Comparison of ENCODE assay signal across 20 mouse cellular contexts in genomic region chrX:67304907-67305603, GRCm38 (mm10).
DNase-seq lines count a peak whose midpoint lies in the region; ATAC-seq and TF ChIP-seq lines count a peak whose summit lies in the region.
"Had no signal": no experiment of that assay in that cellular context is flagged by ENCODE, and none has a peak within 500 bp of the region (broad histone marks: within the 10 kb centered on the region; RNA-seq: fewer than 3 reads in every experiment).

No protein-coding gene starts in this region.

- no peaks in the 10 kb centered on the region for H3K36me3 ChIP-seq in forebrain, embryonic 11.5 days (ENCODE audit: control insufficient read depth, insufficient read depth, low read length)
- no peaks in the 10 kb centered on the region for H3K36me3 ChIP-seq in forebrain, embryonic 10.5 days (replicated peaks)
- no peaks in the 10 kb centered on the region for H3K36me3 ChIP-seq in midbrain, embryonic 11.5 days (ENCODE audit: control insufficient read depth, insufficient read depth, low read length)
- H3K36me3 ChIP-seq in midbrain, embryonic 10.5 days = no peaks in the 10 kb centered on the region
- no peaks in the 10 kb centered on the region for H3K36me3 ChIP-seq in hindbrain, postnatal 0 days (ENCODE audit: insufficient read depth, low read length)
- no peaks in the 10 kb centered on the region for H3K36me3 ChIP-seq in neural tube, embryonic 15.5 days
- H3K36me3 ChIP-seq: embryonic facial prominence, embryonic 12.5 days; intestine, embryonic 15.5 days; limb, embryonic 12.5 days; midbrain, embryonic 12.5 days had no signal

- H3K9ac ChIP-seq in forebrain, embryonic 11.5 days (ENCODE audit: low read length) = no peak overlapping the region
- H3K9ac ChIP-seq in midbrain, embryonic 11.5 days (ENCODE audit: low read length) = no peak overlapping the region
- no peak overlapping the region for H3K9ac ChIP-seq in hindbrain, postnatal 0 days (replicated peaks; ENCODE audit: low read length)
- no peak overlapping the region for H3K9ac ChIP-seq in neural tube, embryonic 15.5 days (replicated peaks)
- H3K9ac ChIP-seq: embryonic facial prominence, embryonic 12.5 days; intestine, embryonic 15.5 days; limb, embryonic 12.5 days; midbrain, embryonic 12.5 days had no signal

- H3K27me3 ChIP-seq in forebrain, embryonic 11.5 days (ENCODE audit: control insufficient read depth, insufficient read depth, low read length) = no peaks in the 10 kb centered on the region
- H3K27me3 ChIP-seq in forebrain, embryonic 10.5 days (ENCODE audit: poor library complexity, severe bottlenecking) = no peaks in the 10 kb centered on the region
- H3K27me3 ChIP-seq in midbrain, embryonic 11.5 days (ENCODE audit: control insufficient read depth, insufficient read depth, low read length) = no peaks in the 10 kb centered on the region
- H3K27me3 ChIP-seq in midbrain, embryonic 10.5 days (ENCODE audit: low read depth, poor library complexity, severe bottlenecking) = no peaks in the 10 kb centered on the region
- H3K27me3 ChIP-seq in hindbrain, postnatal 0 days (ENCODE audit: insufficient read depth, low read length) = no peaks in the 10 kb centered on the region
- H3K27me3 ChIP-seq in neural tube, embryonic 15.5 days (replicated peaks) = no peaks in the 10 kb centered on the region
- H3K27me3 ChIP-seq: embryonic facial prominence, embryonic 12.5 days; intestine, embryonic 15.5 days; limb, embryonic 12.5 days; midbrain, embryonic 12.5 days had no signal

- TF ChIP-seq CTCF in hindbrain, postnatal 0 days (IDR thresholded peaks at IDR 0.05; ENCODE audit: low read depth) = no peak

- H3K4me2 ChIP-seq in forebrain, embryonic 11.5 days (ENCODE audit: low read depth, low read length, severe bottlenecking) = no peak overlapping the region
- H3K4me2 ChIP-seq in midbrain, embryonic 11.5 days = no peak overlapping the region
- no peak overlapping the region for H3K4me2 ChIP-seq in hindbrain, postnatal 0 days (ENCODE audit: low read depth, low read length)
- no peak overlapping the region for H3K4me2 ChIP-seq in neural tube, embryonic 15.5 days
- H3K4me2 ChIP-seq: embryonic facial prominence, embryonic 12.5 days; heart, embryonic 11.5 days; intestine, embryonic 15.5 days; limb, embryonic 12.5 days; midbrain, embryonic 12.5 days had no signal

- ATAC-seq in forebrain, embryonic 11.5 days (replicated peaks; ENCODE audit: low FRiP score) = peak; percentile 71; the same call in 1 of the 2 replicates
- ATAC-seq in midbrain, embryonic 11.5 days (ENCODE audit: low FRiP score) = 0 out of 2 replicates have a peak, but pooled peaks have one; percentile 44
- ATAC-seq in hindbrain, postnatal 0 days = no peak
- peak; percentile 63; the same call in 1 of the 2 replicates for ATAC-seq in neural tube, embryonic 15.5 days (ENCODE audit: low FRiP score)
- ATAC-seq: intestine, embryonic 15.5 days had no signal

- H3K9me3 ChIP-seq in forebrain, embryonic 11.5 days (ENCODE audit: control insufficient read depth, low read length) = no peaks in the 10 kb centered on the region
- no peaks in the 10 kb centered on the region for H3K9me3 ChIP-seq in forebrain, embryonic 10.5 days
- H3K9me3 ChIP-seq in midbrain, embryonic 11.5 days (ENCODE audit: control insufficient read depth, low read length) = no peaks in the 10 kb centered on the region
- H3K9me3 ChIP-seq in midbrain, embryonic 10.5 days (replicated peaks) = no peaks in the 10 kb centered on the region
- no peaks in the 10 kb centered on the region for H3K9me3 ChIP-seq in hindbrain, postnatal 0 days (ENCODE audit: low read length)
- H3K9me3 ChIP-seq in neural tube, embryonic 15.5 days (replicated peaks) = no peaks in the 10 kb centered on the region
- H3K9me3 ChIP-seq: embryonic facial prominence, embryonic 12.5 days; intestine, embryonic 15.5 days; limb, embryonic 12.5 days; midbrain, embryonic 12.5 days had no signal

- no peak overlapping the region for H3K4me3 ChIP-seq in forebrain, embryonic 11.5 days (ENCODE audit: low read depth, low read length)
- H3K4me3 ChIP-seq in forebrain, embryonic 10.5 days = no peak overlapping the region
- no peak overlapping the region for H3K4me3 ChIP-seq in midbrain, embryonic 11.5 days (ENCODE audit: low read depth, low read length)
- H3K4me3 ChIP-seq in midbrain, embryonic 10.5 days = no peak overlapping the region
- H3K4me3 ChIP-seq in hindbrain, postnatal 0 days (ENCODE audit: low read length) = no peak overlapping the region
- no peak overlapping the region for H3K4me3 ChIP-seq in neural tube, embryonic 15.5 days (replicated peaks)
- H3K4me3 ChIP-seq: embryonic facial prominence, embryonic 12.5 days; intestine, embryonic 15.5 days; layer of hippocampus, adult 2 months; left cerebral cortex, adult 2 months; limb, embryonic 12.5 days; midbrain, embryonic 12.5 days had no signal

- no peak for DNase-seq in forebrain, embryonic 11.5 days (ENCODE audit: low spot score)
- no peak for DNase-seq in forebrain, embryonic 10.5 days (ENCODE audit: extremely low spot score, low spot score)
- no peak for DNase-seq in midbrain, embryonic 11.5 days (ENCODE audit: low spot score, missing footprints)
- DNase-seq in midbrain, embryonic 10.5 days (ENCODE audit: low spot score) = no peak
- peak; percentile 14 for DNase-seq in hindbrain, postnatal 0 days (ENCODE audit: low spot score)
- DNase-seq in right cerebral cortex, postnatal 10 days (ENCODE audit: low spot score in 2 of 2) = no peak
- no peak for DNase-seq in urinary bladder, postnatal 14 days (ENCODE audit: low spot score)
- DNase-seq: adrenal gland, adult 8-10 months; cerebellum, adult 11-12 months; heart, postnatal 14 days; kidney, postnatal 10 days; thymus, adult 18-20 months had no signal

- no peak overlapping the region for H3K27ac ChIP-seq in forebrain, embryonic 11.5 days (ENCODE audit: low read depth, low read length)
- H3K27ac ChIP-seq in forebrain, embryonic 10.5 days = no peak overlapping the region
- H3K27ac ChIP-seq in midbrain, embryonic 11.5 days (ENCODE audit: low read depth, low read length) = no peak overlapping the region
- H3K27ac ChIP-seq in midbrain, embryonic 10.5 days (replicated peaks) = no peak overlapping the region
- H3K27ac ChIP-seq in hindbrain, postnatal 0 days = no peak overlapping the region
- no peak overlapping the region for H3K27ac ChIP-seq in neural tube, embryonic 15.5 days (replicated peaks)
- H3K27ac ChIP-seq: embryonic facial prominence, embryonic 12.5 days; intestine, embryonic 15.5 days; layer of hippocampus, adult 2 months; left cerebral cortex, adult 2 months; limb, embryonic 12.5 days; midbrain, embryonic 12.5 days had no signal

- WGBS in forebrain, embryonic 11.5 days = 50% methylated on average over 3 of the region's 3 CpGs
- WGBS in forebrain, embryonic 10.5 days = 60% methylated on average over 3 of the region's 3 CpGs
- WGBS in midbrain, embryonic 11.5 days = 50% methylated on average over 3 of the region's 3 CpGs
- WGBS in midbrain, embryonic 10.5 days = 56% methylated on average over 3 of the region's 3 CpGs
- whole genome bisulfite sequencing in hindbrain, postnatal 0 days = 41% methylated on average over 3 of the region's 3 CpGs
- 45% methylated on average over 3 of the region's 3 CpGs for whole genome bisulfite sequencing in neural tube, embryonic 15.5 days

- no peaks in the 10 kb centered on the region for H3K4me1 ChIP-seq in forebrain, embryonic 11.5 days (replicated peaks; ENCODE audit: control insufficient read depth, insufficient read depth, low read length)
- H3K4me1 ChIP-seq in forebrain, embryonic 10.5 days = no peaks in the 10 kb centered on the region
- H3K4me1 ChIP-seq in midbrain, embryonic 11.5 days (ENCODE audit: control insufficient read depth, insufficient read depth, low read length) = no peaks in the 10 kb centered on the region
- H3K4me1 ChIP-seq in midbrain, embryonic 10.5 days = no peaks in the 10 kb centered on the region
- H3K4me1 ChIP-seq in hindbrain, postnatal 0 days (ENCODE audit: insufficient read depth, low read length) = no peaks in the 10 kb centered on the region
- no peaks in the 10 kb centered on the region for H3K4me1 ChIP-seq in neural tube, embryonic 15.5 days
- H3K4me1 ChIP-seq: embryonic facial prominence, embryonic 12.5 days; intestine, embryonic 15.5 days; limb, embryonic 12.5 days; midbrain, embryonic 12.5 days had no signal
